Mouse (Mus musculus) kidney, embryonic 14.5 days (tissue): ENCODE data around the gene Erlin1. TPM values are rescaled to one million over a fixed set of nuclear protein-coding genes. Genes with fewer than 3 reads are reported as not detected.

Experiments
- ATAC-seq: fragments of 200-750 bp; cut with Nextera tagmentation; 2 replicates; pipeline ENCODE4 v1.8.0; 2017; ENCODE audit warnings: moderate number of reproducible peaks, mild to moderate bottlenecking, moderate TSS enrichment, moderate library complexity; ENCODE audit not compliant: low FRiP score, low TSS enrichment
- H3K27ac ChIP-seq: fragments of 300-500 bp; sonication (generic); 2 replicates; pipeline ENCODE4 v1.5.1; 2014; ENCODE audit warnings: low read depth, mild to moderate bottlenecking, low read length, moderate library complexity, mixed read lengths
- H3K27me3 ChIP-seq: fragments of 300-500 bp; sonication (generic); 2 replicates; pipeline ENCODE4 v1.6.1; 2014; ENCODE audit warnings: mild to moderate bottlenecking, low read length; ENCODE audit not compliant: control insufficient read depth, insufficient read depth
- H3K36me3 ChIP-seq: fragments of 300-500 bp; sonication (generic); 2 replicates; pipeline ENCODE4 v1.6.1; 2014; ENCODE audit warnings: low read length, mixed read lengths; ENCODE audit not compliant: control insufficient read depth, insufficient read depth
- H3K4me1 ChIP-seq: fragments of 300-500 bp; sonication (generic); 2 replicates; pipeline ENCODE4 v1.6.1; 2014; ENCODE audit warnings: low read length, mixed read lengths; ENCODE audit not compliant: control insufficient read depth, insufficient read depth
- H3K4me2 ChIP-seq: fragments of 300-500 bp; sonication (generic); replicated peaks from 2 replicates; pipeline ENCODE4 v1.6.1; 2014; ENCODE audit warnings: low read depth, mild to moderate bottlenecking, low read length
- H3K4me3 ChIP-seq: fragments of 300-500 bp; sonication (generic); 2 replicates; pipeline ENCODE4 v1.5.1; 2014; ENCODE audit warnings: mild to moderate bottlenecking, low read length
- H3K9ac ChIP-seq: fragments of 300-500 bp; sonication (generic); 2 replicates; pipeline ENCODE4 v1.6.1; 2014; ENCODE audit warnings: low read depth, mild to moderate bottlenecking, low read length, moderate library complexity
- H3K9me3 ChIP-seq: fragments of 300-500 bp; sonication (generic); 2 replicates; pipeline ENCODE4 v1.6.1; 2016; ENCODE audit warnings: low read length; ENCODE audit not compliant: control insufficient read depth
- WGBS: fragments of 180-500 bp; shearing (Covaris S2); extraction: QIAGEN DNeasy Blood & Tissue Kit; methylation state at CpG from one replicate; pipeline ENCODE4 v1.1.7; 2014; 5-methylcytosine and 5-hydroxymethylcytosine counted together
- polyA plus RNA-seq: library from polyadenylated mRNA; unstranded; fragments of >200 nt; fragmentation: Nextera tagmentation; extraction: Ambion mirVana; gene quantifications from 2 replicates; pipeline ENCODE4 v1.2.1, GENCODE M21; 2014

Erlin1 gene
- polyA plus RNA-seq, 1 experiment from 2014 or later = 39.0 TPM

DNA sequence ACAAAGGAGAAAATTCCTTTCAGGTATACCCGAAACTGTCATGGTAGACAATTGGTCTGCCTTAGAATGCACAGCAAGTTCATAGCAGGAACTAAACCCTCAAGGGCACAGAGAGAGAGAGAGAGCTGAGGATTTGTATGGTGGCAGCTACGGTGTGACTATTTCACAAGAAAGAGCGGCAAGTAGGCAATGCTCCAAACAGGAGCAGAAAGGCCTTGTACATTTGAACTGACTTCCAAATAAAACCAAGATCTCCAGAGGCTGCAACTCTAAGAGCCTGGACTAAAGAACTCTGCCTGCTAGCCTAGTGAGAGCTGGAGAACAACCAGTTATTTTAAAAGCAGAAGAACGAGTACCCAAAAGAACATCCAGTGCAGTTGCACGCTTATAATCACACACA, 27.5 kb downstream of the Erlin1 start:
- no peak overlapping the region for H3K4me3 ChIP-seq
- 90% methylated on average over 5 of the region's 5 CpGs for WGBS
- peaks cover 48% of the 10 kb centered on the region for H3K36me3 ChIP-seq
- H3K27ac ChIP-seq = no peak overlapping the region
- no peaks in the 10 kb centered on the region for H3K9me3 ChIP-seq
- H3K9ac ChIP-seq = no peak overlapping the region
- ATAC-seq = no peak
- H3K4me1 ChIP-seq = no peaks in the 10 kb centered on the region
- no peaks in the 10 kb centered on the region for H3K27me3 ChIP-seq
- no peak overlapping the region for H3K4me2 ChIP-seq

DNA sequence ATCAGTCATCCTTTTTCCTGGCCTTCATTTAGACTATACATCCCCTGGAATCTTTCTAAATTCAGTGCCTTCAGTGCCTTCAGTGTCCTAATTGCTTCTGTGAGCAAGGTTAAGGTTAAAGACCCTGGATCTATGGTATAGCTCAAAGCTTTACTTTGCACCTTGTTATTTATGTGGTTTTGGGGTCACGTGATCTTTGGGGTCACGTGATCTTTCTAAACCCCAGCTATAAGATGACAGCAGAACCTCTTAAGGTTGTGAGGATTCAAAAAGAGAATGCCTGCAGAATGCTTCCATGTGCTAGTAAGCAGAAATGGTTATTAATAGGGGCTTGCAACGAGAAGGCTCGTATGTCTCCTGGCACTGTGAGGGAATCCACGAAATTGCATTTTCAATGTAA, 36.2 kb downstream of the Erlin1 start:
- Histone ChIP-seq H3K9me3 (no peaks in the 10 kb centered on the region), H3K4me3 (no peak overlapping the region), H3K9ac (no peak overlapping the region), H3K27ac (no peak overlapping the region), H3K36me3 (peaks cover 34% of the 10 kb centered on the region), H3K4me1 (no peaks in the 10 kb centered on the region), H3K27me3 (no peaks in the 10 kb centered on the region), H3K4me2 (no peak overlapping the region)
- no peak for ATAC-seq
- 89% methylated on average over 5 of the region's 5 CpGs for WGBS

DNA sequence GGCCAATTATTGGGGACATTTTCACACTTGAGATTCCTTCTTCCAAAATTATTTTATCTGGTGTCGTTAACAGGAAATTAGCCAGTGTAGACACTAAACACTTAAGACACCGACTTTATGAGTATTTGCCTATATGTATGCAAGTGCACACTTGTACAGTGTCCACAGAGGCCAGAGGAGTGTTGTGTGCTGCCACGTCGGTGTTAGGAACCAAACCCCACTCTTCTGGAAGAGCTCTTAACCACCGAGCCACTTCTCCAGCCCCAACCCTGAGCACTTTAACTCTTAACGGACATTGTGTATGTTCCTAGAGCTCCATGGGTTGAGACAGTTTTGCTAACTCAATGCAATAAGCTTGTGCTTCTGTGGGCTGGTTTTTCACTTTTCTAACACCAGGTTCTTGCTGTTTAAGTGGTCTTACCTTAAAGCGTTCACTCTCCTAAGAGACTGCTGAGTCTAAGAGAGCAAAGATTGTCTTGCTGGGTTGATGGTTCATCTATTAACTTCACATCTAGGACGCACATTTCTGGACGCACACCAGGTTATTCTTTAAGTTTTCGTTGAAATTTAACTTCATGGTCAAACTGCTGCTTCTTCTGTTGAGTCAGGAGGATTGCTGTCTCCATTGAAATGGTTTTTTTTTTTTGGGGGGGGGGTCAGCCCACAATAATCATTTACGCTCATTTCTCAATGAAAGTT, 37.4 kb downstream of the Erlin1 start:
- 82% methylated on average over 11 of the region's 11 CpGs for WGBS
- Histone ChIP-seq H3K4me3 (no peak overlapping the region), H3K36me3 (peaks cover 25% of the 10 kb centered on the region), H3K9ac (no peak overlapping the region), H3K4me1 (no peaks in the 10 kb centered on the region), H3K27me3 (no peaks in the 10 kb centered on the region), H3K4me2 (no peak overlapping the region), H3K27ac (no peak overlapping the region), H3K9me3 (no peaks in the 10 kb centered on the region)
- ATAC-seq = no peak

DNA sequence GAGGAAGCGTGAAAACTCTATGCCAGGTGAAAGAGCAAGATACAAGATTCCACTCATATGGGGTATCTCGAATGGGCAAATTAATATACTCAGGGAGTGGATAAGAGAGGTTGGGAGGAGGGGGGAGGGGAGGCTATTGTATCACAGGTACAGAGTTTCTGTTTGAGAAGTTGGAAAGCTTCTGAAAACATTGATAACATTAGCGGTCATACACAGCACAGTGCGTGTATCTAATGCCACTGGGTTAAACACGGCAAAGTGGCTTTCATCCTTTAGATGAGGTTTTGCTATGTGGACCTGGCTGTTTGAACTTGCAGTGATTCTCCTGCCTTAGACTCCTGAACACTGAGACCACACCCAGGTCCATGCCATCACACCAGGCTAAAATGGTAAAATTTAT, 39.6 kb downstream of the Erlin1 start:
- no peak overlapping the region for H3K4me3 ChIP-seq
- H3K4me2 ChIP-seq = no peak overlapping the region
- no peaks in the 10 kb centered on the region for H3K9me3 ChIP-seq
- H3K27ac ChIP-seq = no peak overlapping the region
- no peak overlapping the region for H3K9ac ChIP-seq
- no peak for ATAC-seq
- H3K36me3 ChIP-seq = peaks cover 12% of the 10 kb centered on the region; the same call in 1 of the 2 replicates
- H3K27me3 ChIP-seq = no peaks in the 10 kb centered on the region
- WGBS = 87% methylated on average over 5 of the region's 5 CpGs
- H3K4me1 ChIP-seq = no peaks in the 10 kb centered on the region; the same call in 1 of the 2 replicates

DNA sequence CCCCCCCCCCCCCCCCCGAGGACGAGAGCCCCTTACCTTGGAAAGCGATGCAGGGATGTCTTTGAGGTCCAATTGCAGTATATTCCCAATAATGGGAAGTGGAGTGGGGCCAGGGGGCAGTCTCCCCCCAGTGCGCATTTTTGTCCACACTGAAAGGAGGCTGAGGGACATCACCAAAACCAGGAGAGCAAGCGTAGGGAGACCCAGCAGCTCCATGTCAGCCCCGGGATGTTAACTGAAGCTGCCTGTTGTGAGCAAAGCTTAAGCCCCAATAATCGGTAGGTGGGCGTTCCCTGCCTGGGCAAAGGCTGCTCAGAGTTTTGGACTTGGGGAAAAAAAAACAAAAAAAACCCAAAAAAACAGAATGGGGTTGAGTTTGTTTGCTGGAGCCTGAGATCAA, 40.6 kb downstream of the Erlin1 start, which contains the start of gene Cyp2c23:
Gene Cyp2c23 (minus strand): TSS at position 237 of the 400 bp plus-strand sequence.
- no peaks in the 10 kb centered on the region; the same call in 1 of the 2 replicates for H3K4me1 ChIP-seq
- H3K27me3 ChIP-seq = no peaks in the 10 kb centered on the region
- 87% methylated on average over 7 of the region's 8 CpGs for WGBS
- no peak within 1 kb of the TSS for H3K9ac ChIP-seq
- no peak within 1 kb of the TSS for H3K4me2 ChIP-seq
- H3K36me3 ChIP-seq = peaks cover 3% of the 10 kb centered on the region; the same call in 1 of the 2 replicates
- no peaks in the 10 kb centered on the region for H3K9me3 ChIP-seq
- H3K4me3 ChIP-seq = no peak within 1 kb of the TSS
- ATAC-seq = no peak
- H3K27ac ChIP-seq = no peak within 1 kb of the TSS

DNA sequence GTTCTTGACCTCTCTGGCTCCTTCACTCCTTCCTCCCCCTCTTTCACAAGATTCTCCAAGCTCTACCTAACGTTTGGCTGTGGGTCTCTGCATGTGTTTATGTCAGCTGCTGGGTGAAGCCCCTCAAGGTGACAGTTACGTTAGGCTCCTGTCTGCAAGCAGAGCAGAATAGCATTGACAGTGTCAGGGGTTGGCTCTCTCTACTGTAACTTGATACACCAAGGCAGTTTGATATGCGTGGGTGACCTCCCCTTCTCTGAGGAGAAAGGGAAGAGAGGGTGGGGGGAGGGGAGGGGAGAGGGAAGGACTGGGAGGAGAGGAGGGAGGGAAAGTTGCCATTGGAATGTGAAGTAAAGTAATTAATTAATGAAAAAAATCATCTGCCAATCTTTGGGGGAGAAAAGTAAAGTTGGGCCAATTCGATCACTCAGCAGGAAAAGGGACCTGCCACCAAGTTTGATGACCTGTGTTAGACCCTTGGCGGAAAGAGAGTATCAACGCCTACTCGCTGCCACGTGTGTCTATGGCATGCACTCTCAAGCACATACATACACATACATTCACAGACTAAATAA, 42.5 kb downstream of the Erlin1 start:
- H3K27me3 ChIP-seq = no peaks in the 10 kb centered on the region
- no peak overlapping the region for H3K9ac ChIP-seq
- no peaks in the 10 kb centered on the region for H3K36me3 ChIP-seq
- no peak overlapping the region for H3K27ac ChIP-seq
- no peaks in the 10 kb centered on the region for H3K9me3 ChIP-seq
- WGBS = 47% methylated on average over 8 of the region's 8 CpGs
- H3K4me3 ChIP-seq = no peak overlapping the region
- H3K4me1 ChIP-seq = no peaks in the 10 kb centered on the region; the same call in 1 of the 2 replicates
- ATAC-seq = no peak
- no peak overlapping the region for H3K4me2 ChIP-seq

DNA sequence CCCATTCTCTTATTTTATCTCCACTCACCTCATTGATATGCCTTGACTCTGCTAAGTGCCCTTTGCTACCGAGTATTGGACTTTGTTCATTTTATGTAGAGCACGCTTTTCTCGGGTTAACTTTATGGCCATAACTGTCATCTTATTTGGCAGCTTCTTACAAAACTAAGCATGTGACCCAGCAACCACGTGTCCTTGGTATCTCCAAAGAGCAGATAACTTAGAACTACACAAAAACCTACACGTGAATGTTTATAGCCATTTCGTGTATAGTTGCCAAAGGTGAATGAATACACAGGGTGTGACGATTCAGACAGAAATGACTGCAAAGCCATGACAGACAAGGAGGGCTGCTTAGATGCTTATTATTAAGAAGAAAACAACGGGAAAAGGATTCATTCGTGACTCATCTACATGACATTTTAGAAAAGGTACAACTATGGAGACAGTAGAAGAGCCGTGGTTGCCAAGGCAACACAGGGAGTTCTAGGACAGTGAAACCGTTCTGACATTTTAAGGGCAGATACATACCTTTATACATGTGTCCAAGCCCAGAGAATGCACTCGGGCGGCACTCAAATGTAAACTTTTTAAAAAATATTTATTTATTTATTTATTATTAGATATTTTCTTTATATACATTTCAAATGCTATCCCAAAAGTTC, 44.5 kb downstream of the Erlin1 start:
- no peaks in the 10 kb centered on the region for H3K27me3 ChIP-seq
- 90% methylated on average over 13 of the region's 13 CpGs for WGBS
- H3K36me3 ChIP-seq = no peaks in the 10 kb centered on the region
- no peak overlapping the region for H3K9ac ChIP-seq
- no peak overlapping the region for H3K27ac ChIP-seq
- H3K4me2 ChIP-seq = no peak overlapping the region
- no peak for ATAC-seq
- no peaks in the 10 kb centered on the region for H3K9me3 ChIP-seq
- H3K4me3 ChIP-seq = no peak overlapping the region
- no peaks in the 10 kb centered on the region; the same call in 1 of the 2 replicates for H3K4me1 ChIP-seq

DNA sequence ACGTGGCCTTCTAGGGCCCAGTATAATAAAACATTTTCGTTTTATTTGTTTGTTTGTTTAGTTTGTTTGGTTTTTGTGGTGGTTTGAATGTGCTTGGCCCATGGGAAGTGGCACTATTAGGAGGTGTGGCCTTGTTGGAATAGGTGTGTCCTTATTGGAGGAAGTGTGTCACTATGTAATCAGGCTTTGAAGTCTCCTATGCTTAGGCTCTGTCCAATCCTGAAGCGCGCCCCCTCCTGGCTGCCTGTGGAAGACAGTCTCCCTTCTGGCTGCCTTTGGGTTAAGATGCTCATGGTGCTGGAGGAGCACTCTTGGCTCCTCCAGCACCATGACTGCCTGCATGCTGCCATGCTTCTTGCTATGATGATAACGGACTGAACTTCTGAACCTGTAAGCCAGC, 46.5 kb downstream of the Erlin1 start:
- Histone ChIP-seq H3K4me1 (no peaks in the 10 kb centered on the region; the same call in 1 of the 2 replicates), H3K9ac (no peak overlapping the region), H3K27ac (no peak overlapping the region), H3K27me3 (no peaks in the 10 kb centered on the region), H3K4me2 (no peak overlapping the region), H3K4me3 (no peak overlapping the region), H3K36me3 (no peaks in the 10 kb centered on the region), H3K9me3 (no peaks in the 10 kb centered on the region)
- 73% methylated on average over 5 of the region's 5 CpGs for WGBS
- ATAC-seq = no peak

DNA sequence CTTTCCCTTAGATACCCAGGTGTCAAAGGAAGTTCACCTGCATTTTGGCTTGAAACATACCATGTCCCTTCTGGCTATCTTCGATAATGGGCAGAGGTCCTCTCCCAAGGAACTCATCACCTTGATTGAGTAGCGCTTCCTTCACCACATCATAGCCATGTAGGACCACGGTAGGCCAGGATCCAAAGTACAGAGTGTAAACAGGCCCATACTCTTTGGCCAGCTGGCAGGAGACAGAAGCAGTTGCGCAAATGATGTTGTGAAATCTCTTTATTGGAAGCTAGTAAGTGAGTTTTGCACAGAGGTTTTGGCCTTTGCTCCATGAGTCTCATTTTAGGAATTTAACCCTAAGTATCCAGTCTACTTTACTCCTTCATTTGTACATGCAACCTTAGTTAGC, 48.1 kb downstream of the Erlin1 start:
- Histone ChIP-seq H3K27me3 (no peaks in the 10 kb centered on the region), H3K9me3 (no peaks in the 10 kb centered on the region), H3K4me2 (no peak overlapping the region), H3K27ac (no peak overlapping the region), H3K9ac (no peak overlapping the region), H3K4me3 (no peak overlapping the region), H3K36me3 (no peaks in the 10 kb centered on the region), H3K4me1 (no peaks in the 10 kb centered on the region)
- ATAC-seq = no peak
- 93% methylated on average over 4 of the region's 4 CpGs for WGBS
